In genomic region chr16:91262467-91263220, GRCm38 (mm10) we compare ENCODE assay signal across 17 mouse cellular contexts. TPM values are rescaled to one million over a fixed set of nuclear protein-coding genes. Genes with fewer than 3 reads are reported as not detected.
A peak's percentile ranks its signal among the peaks of the same experiment; 100 is the strongest.
DNase-seq lines count a peak whose midpoint lies in the region; ATAC-seq and TF ChIP-seq lines count a peak whose summit lies in the region.
"Had no signal": no experiment of that assay in that cellular context is flagged by ENCODE, and none has a peak within 500 bp of the region (broad histone marks: within the 10 kb centered on the region; RNA-seq: fewer than 3 reads in every experiment).

No protein-coding gene starts in this region.

- no peak for TF ChIP-seq POLR2A in ES-Bruce4 (IDR thresholded peaks at IDR 0.05; ENCODE audit: insufficient read depth, low read length)

- H3K9me3 ChIP-seq in forebrain, embryonic 10.5 days: no peaks in the 10 kb centered on the region
- no peaks in the 10 kb centered on the region for H3K9me3 ChIP-seq in forebrain, embryonic 11.5 days (ENCODE audit: control insufficient read depth, low read length)
- H3K9me3 ChIP-seq in ES-Bruce4 (replicated peaks; ENCODE audit: control insufficient read depth, insufficient read depth, low read length, poor library complexity, severe bottlenecking): no peaks in the 10 kb centered on the region
- H3K9me3 ChIP-seq in forebrain, embryonic 16.5 days (ENCODE audit: control insufficient read depth, low read length): no peaks in the 10 kb centered on the region
- H3K9me3 ChIP-seq: neural tube, embryonic 12.5 days had no signal

- H3K27ac ChIP-seq in forebrain, embryonic 10.5 days: 0 out of 2 replicates have a peak overlapping the region, but pooled peaks have one; percentile 25
- no peak overlapping the region for H3K27ac ChIP-seq in forebrain, embryonic 11.5 days (ENCODE audit: low read depth, low read length)
- peak overlapping the region; percentile 84 for H3K27ac ChIP-seq in ES-Bruce4 (ENCODE audit: insufficient read depth, low read length)
- no peak overlapping the region for H3K27ac ChIP-seq in forebrain, embryonic 16.5 days (ENCODE audit: low read length)
- H3K27ac ChIP-seq: liver, embryonic 14.5 days; neural tube, embryonic 12.5 days had no signal

- no peak for TF ChIP-seq CTCF in ES-Bruce4 (IDR thresholded peaks at IDR 0.05; ENCODE audit: low read depth, low read length)

- TF ChIP-seq EP300 in ES-Bruce4 (IDR thresholded peaks at IDR 0.05; ENCODE audit: insufficient read depth, low read depth, low read length): peak; percentile 64; the same call in 1 of the 2 replicates

- H3K4me3 ChIP-seq in forebrain, embryonic 10.5 days: no peak overlapping the region
- no peak overlapping the region for H3K4me3 ChIP-seq in forebrain, embryonic 11.5 days (ENCODE audit: low read depth, low read length)
- peak overlapping the region; percentile 32 for H3K4me3 ChIP-seq in ES-Bruce4 (ENCODE audit: low read depth, low read length)
- no peak overlapping the region for H3K4me3 ChIP-seq in forebrain, embryonic 16.5 days (replicated peaks; ENCODE audit: low read length)
- H3K4me3 ChIP-seq: neural tube, embryonic 12.5 days had no signal

- peaks cover 100% of the 10 kb centered on the region for H3K27me3 ChIP-seq in forebrain, embryonic 10.5 days (ENCODE audit: poor library complexity, severe bottlenecking)
- peaks cover 43% of the 10 kb centered on the region for H3K27me3 ChIP-seq in forebrain, embryonic 11.5 days (ENCODE audit: control insufficient read depth, insufficient read depth, low read length)
- no peaks in the 10 kb centered on the region for H3K27me3 ChIP-seq in ES-Bruce4 (ENCODE audit: control insufficient read depth, insufficient read depth, low read length, poor library complexity, severe bottlenecking)
- peaks cover 58% of the 10 kb centered on the region for H3K27me3 ChIP-seq in forebrain, embryonic 16.5 days (replicated peaks; ENCODE audit: control insufficient read depth, insufficient read depth, low read length)

- no peaks in the 10 kb centered on the region for H3K36me3 ChIP-seq in forebrain, embryonic 10.5 days (replicated peaks)
- H3K36me3 ChIP-seq in forebrain, embryonic 11.5 days (ENCODE audit: control insufficient read depth, insufficient read depth, low read length): no peaks in the 10 kb centered on the region
- H3K36me3 ChIP-seq in ES-Bruce4 (ENCODE audit: control insufficient read depth, insufficient read depth, low read length, poor library complexity, severe bottlenecking): no peaks in the 10 kb centered on the region
- H3K36me3 ChIP-seq in forebrain, embryonic 16.5 days (ENCODE audit: control insufficient read depth, insufficient read depth): no peaks in the 10 kb centered on the region
- H3K36me3 ChIP-seq: neural tube, embryonic 12.5 days had no signal

- no peak for ATAC-seq in forebrain, embryonic 11.5 days (replicated peaks; ENCODE audit: low FRiP score)
- ATAC-seq in forebrain, embryonic 16.5 days: peak; percentile 86
- ATAC-seq in CD4-positive, CD25-positive, alpha-beta regulatory T cell, adult 4 months: no peak
- ATAC-seq: intestine, postnatal 0 days had no signal

- no peak overlapping the region for H3K9ac ChIP-seq in forebrain, embryonic 11.5 days (ENCODE audit: low read length)
- H3K9ac ChIP-seq in ES-Bruce4 (ENCODE audit: low read depth, poor library complexity, severe bottlenecking): peak overlapping the region; percentile 22; the same call in 1 of the 2 replicates
- H3K9ac ChIP-seq in forebrain, embryonic 16.5 days (replicated peaks; ENCODE audit: low read depth, low read length): no peak overlapping the region
- H3K9ac ChIP-seq: liver, embryonic 14.5 days; neural tube, embryonic 12.5 days had no signal

- peaks cover 14% of the 10 kb centered on the region for H3K4me1 ChIP-seq in forebrain, embryonic 10.5 days
- peaks cover 5% of the 10 kb centered on the region; the same call in 1 of the 2 replicates for H3K4me1 ChIP-seq in forebrain, embryonic 11.5 days (replicated peaks; ENCODE audit: control insufficient read depth, insufficient read depth, low read length)
- peaks cover 9% of the 10 kb centered on the region for H3K4me1 ChIP-seq in ES-Bruce4 (ENCODE audit: control insufficient read depth, insufficient read depth, low read length)
- H3K4me1 ChIP-seq in forebrain, embryonic 16.5 days (replicated peaks; ENCODE audit: control insufficient read depth, insufficient read depth, low read length): peaks cover 12% of the 10 kb centered on the region
- H3K4me1 ChIP-seq: neural tube, embryonic 12.5 days had no signal

- intact Hi-C loops in left cerebral cortex, postnatal 4 days (cut with DNase I): no loop called here

- no peak overlapping the region for H3K4me2 ChIP-seq in forebrain, embryonic 11.5 days (ENCODE audit: low read depth, low read length, severe bottlenecking)
- no peak overlapping the region for H3K4me2 ChIP-seq in forebrain, embryonic 16.5 days (ENCODE audit: low read length)
- H3K4me2 ChIP-seq: neural tube, embryonic 12.5 days had no signal

- no peak for DNase-seq in forebrain, embryonic 10.5 days (ENCODE audit: extremely low spot score, low spot score)
- DNase-seq in forebrain, embryonic 11.5 days (ENCODE audit: low spot score): no peak
- DNase-seq in left cerebral cortex, postnatal 4 days: peak; percentile 33
- no peak for DNase-seq in MN1 (ENCODE audit: low spot score)
- no peak for DNase-seq in spleen, adult 18-20 months
- DNase-seq: thymus, postnatal 14 days had no signal

- 24% methylated on average over 12 of the region's 12 CpGs for WGBS in forebrain, embryonic 10.5 days
- 24% methylated on average over 12 of the region's 12 CpGs for WGBS in forebrain, embryonic 11.5 days
- WGBS in forebrain, embryonic 16.5 days: 13% methylated on average over 12 of the region's 12 CpGs

RNA-seq across cellular contexts. Expression of gene Olig1, which starts 6.9 kb away (rescaled TPM):
- polyA plus RNA-seq in forebrain, embryonic 10.5 days (2016; fragmentation: Nextera tagmentation; extraction: Ambion mirVana): 8.3 and 8.5 TPM in 2 replicates
- 9.0 and 12.3 TPM in 2 replicates for polyA plus RNA-seq in forebrain, embryonic 11.5 days (2014; fragmentation: Nextera tagmentation; extraction: Ambion mirVana)
- polyA plus RNA-seq in ES-Bruce4 (2011; ENCODE audit: insufficient read depth, insufficient read length, low read depth, missing spikeins): 43.8 and 44.3 TPM in 2 replicates
- polyA plus RNA-seq in forebrain, embryonic 16.5 days (2015; fragmentation: Nextera tagmentation; extraction: Ambion mirVana): 32.3 and 39.7 TPM in 2 replicates
- 100 to 1,000 TPM in 1 of 2 experiments, 10 to 100 TPM in 1; 95.9 to 102 TPM for total RNA-seq in left cerebral cortex, postnatal 4 days (2021)
- not detected for polyA plus RNA-seq in CD4-positive, CD25-positive, alpha-beta regulatory T cell, adult 4 months (2017; shearing (Covaris generic))
- total RNA-seq: gastrocnemius, adult 18-20 months; megakaryocyte progenitor cell, adult 5-6 weeks had no signal
- polyA plus RNA-seq: C2C12; heart, embryonic 14.5 days; intestine, postnatal 0 days; liver, embryonic 14.5 days; spleen, adult 2 months had no signal

RNA-seq across cellular contexts. Expression of gene Olig2, which starts 37.4 kb away (rescaled TPM):
- polyA plus RNA-seq in forebrain, embryonic 10.5 days (2016; fragmentation: Nextera tagmentation; extraction: Ambion mirVana): 10.5 and 11.2 TPM in 2 replicates
- polyA plus RNA-seq in forebrain, embryonic 11.5 days (2014; fragmentation: Nextera tagmentation; extraction: Ambion mirVana): 20.3 and 27.4 TPM in 2 replicates
- polyA plus RNA-seq in ES-Bruce4 (2011; ENCODE audit: insufficient read depth, insufficient read length, low read depth, missing spikeins): 25.8 and 26.2 TPM in 2 replicates
- 4.7 and 5.7 TPM in 2 replicates for polyA plus RNA-seq in forebrain, embryonic 16.5 days (2015; fragmentation: Nextera tagmentation; extraction: Ambion mirVana)
- total RNA-seq in left cerebral cortex, postnatal 4 days (2021): 10 to 100 TPM; 30.9 to 34.9 TPM
- polyA plus RNA-seq in CD4-positive, CD25-positive, alpha-beta regulatory T cell, adult 4 months (2017; shearing (Covaris generic)): not detected
- total RNA-seq: gastrocnemius, adult 18-20 months; megakaryocyte progenitor cell, adult 5-6 weeks had no signal
- polyA plus RNA-seq: C2C12; heart, embryonic 14.5 days; intestine, postnatal 0 days; liver, embryonic 14.5 days had no signal

Comparison
In these comparisons a context has a peak if more than half of its experiments do, and no peak if none do; other contexts are left out.
1. H3K27ac ChIP-seq: peak in forebrain, embryonic 10.5 days (single experiment) and ES-Bruce4 (single experiment); none in forebrain, embryonic 11.5 days (single experiment) and forebrain, embryonic 16.5 days (single experiment).